Mouse (Mus musculus) WW6 (cell line): ENCODE measurements around the gene Prpf19.

ENCODE experiments used
- DNase-seq: peaks from one replicate; pipeline ENCODE4 v3.0.0-alpha.2; 2013; ENCODE audit warnings: low read depth, low spot score

Prpf19 gene

GRCm38 (mm10) chr19:10938771-10939170 is 43.7 kb downstream of the Prpf19 start:
- no peak for DNase-seq

GRCm38 (mm10) chr19:10940097-10940800 is 45.2 kb downstream of the Prpf19 start:
- peak; percentile 73 for DNase-seq

- DNase-seq, result peak; percentile 29
Observed at GRCm38 (mm10) chr19:10940801-10941457, 45.9 kb downstream of the Prpf19 start.

- no peak for DNase-seq
Observed at GRCm38 (mm10) chr19:10943955-10944354, 48.9 kb downstream of the Prpf19 start.

GRCm38 (mm10) chr19:10946506-10946905 is 51.5 kb downstream of the Prpf19 start:
- no peak for DNase-seq

- DNase-seq, result no peak
Observed at GRCm38 (mm10) chr19:10947219-10947618, 52.2 kb downstream of the Prpf19 start.

GRCm38 (mm10) chr19:10948416-10948815 is 53.4 kb downstream of the Prpf19 start:
- DNase-seq, result no peak

GRCm38 (mm10) chr19:10949112-10949511 is 54.1 kb downstream of the Prpf19 start, which contains the start of gene Ccdc86:
Ccdc86 (minus strand) TSS chr19:10949266.
- DNase-seq, result peak; percentile 96

GRCm38 (mm10) chr19:10949558-10949957 is 54.5 kb downstream of the Prpf19 start:
- no peak for DNase-seq

GRCm38 (mm10) chr19:10952021-10952939 is 57.2 kb downstream of the Prpf19 start:
- DNase-seq, result no peak
